Mouse (Mus musculus): ENCODE results near the gene Gm4791. TPM values are rescaled to one million over a fixed set of nuclear protein-coding genes. Genes with fewer than 3 reads are reported as not detected.

Gm4791 gene
- total and polyA plus RNA-seq, 3 experiments = not detected

DNA sequence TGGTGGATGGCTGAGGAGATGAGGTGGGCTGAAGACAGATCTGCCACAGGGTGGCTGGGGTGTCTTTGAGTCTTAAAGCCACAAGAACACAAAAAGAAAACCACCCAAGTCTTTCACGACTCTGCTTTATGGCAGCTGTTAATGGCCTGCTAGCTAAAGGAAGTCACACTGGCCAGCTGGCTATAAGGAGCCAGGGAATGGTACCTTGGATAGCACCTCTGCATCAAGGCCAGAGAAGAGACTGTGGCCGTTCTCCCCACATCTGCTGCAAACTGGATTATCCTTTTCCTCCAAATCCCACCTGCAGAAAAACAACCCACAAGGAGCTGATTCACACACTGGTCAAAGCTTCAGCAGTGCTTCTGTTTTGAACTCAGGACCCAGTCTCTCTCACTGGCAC is 18.4 kb upstream of the Gm4791 start:
- no peak for DNase-seq (ENCODE audit: low read depth, low spot score)

DNA sequence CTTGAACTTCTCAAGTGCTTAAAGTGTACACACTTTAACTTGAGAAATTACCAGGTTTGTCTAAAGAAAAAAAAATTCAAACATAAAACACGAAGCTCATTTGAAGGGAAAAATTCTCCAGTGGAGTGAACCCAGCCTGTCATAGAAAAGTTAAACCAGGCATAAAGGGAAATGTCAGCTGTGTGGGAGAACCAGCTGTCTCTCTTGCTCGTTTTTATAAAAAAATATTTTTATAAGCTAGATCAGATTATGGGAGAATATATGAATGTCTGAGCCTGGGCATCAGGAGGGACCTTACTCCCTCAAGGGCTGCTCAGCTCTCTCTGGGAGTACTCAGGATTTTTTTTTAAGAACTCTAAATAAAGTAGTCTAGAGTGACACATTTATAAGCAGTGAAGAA is 15.1 kb upstream of the Gm4791 start:
- Histone ChIP-seq H3K4me3 (ENCODE audit: control insufficient read depth in 1 of 2, insufficient read depth in 1 of 2, low read depth in 2 of 2, low read length in 2 of 2) (no peak overlapping the region), H3K27me3 (ENCODE audit: control insufficient read depth in 1 of 2, insufficient read depth in 2 of 2, low read length in 2 of 2) (no peaks in the 10 kb centered on the region), H3K79me2 (ENCODE audit: control insufficient read depth, insufficient read depth, low read length, poor library complexity) (no peaks in the 10 kb centered on the region), H3K4me1 (ENCODE audit: control insufficient read depth in 1 of 2, insufficient read depth in 2 of 2, low read length in 2 of 2) (no peaks in the 10 kb centered on the region), H3K36me3 (ENCODE audit: control insufficient read depth in 1 of 2, insufficient read depth in 2 of 2, low read length in 2 of 2) (no peaks in the 10 kb centered on the region), H3K9me3 (replicated peaks; ENCODE audit: insufficient read depth, low read length) (no peaks in the 10 kb centered on the region), H3K27ac (ENCODE audit: control insufficient read depth, low read depth, low read length) (no peak overlapping the region), H3K9ac (ENCODE audit: control insufficient read depth, low read depth, low read length, poor library complexity, severe bottlenecking) (no peak overlapping the region)
- TF ChIP-seq USF1 (IDR thresholded peaks at IDR 0.05; ENCODE audit: low read depth, low read length) (no peak), ETS1 (IDR thresholded peaks at IDR 0.05; ENCODE audit: low read depth, low read length) (no peak), MEF2A (IDR thresholded peaks at IDR 0.05; ENCODE audit: extremely low read depth, insufficient replicate concordance, low read depth, low read length, poor library complexity, severe bottlenecking) (no peak), TAL1 (IDR thresholded peaks at IDR 0.05; ENCODE audit: low read length) (no peak), GATA1 (IDR thresholded peaks at IDR 0.05; ENCODE audit: low read depth, low read length) (no peak), SIN3A (IDR thresholded peaks at IDR 0.05; ENCODE audit: low read length) (no peak), USF2 (IDR thresholded peaks at IDR 0.05; ENCODE audit: borderline replicate concordance in 1 of 2, insufficient read depth in 1 of 2, low read depth in 1 of 2, low read length in 2 of 2) (no peak), POLR2AphosphoS5 (IDR thresholded peaks at IDR 0.05; ENCODE audit: borderline replicate concordance, low read depth, low read length) (no peak)
- no peak for DNase-seq (ENCODE audit: low read depth, low spot score)

More for the DNA sequence above, 18.4 kb upstream of the Gm4791 start:
- Histone ChIP-seq H3K9ac (ENCODE audit: control insufficient read depth, low read depth, low read length, poor library complexity, severe bottlenecking) (no peak overlapping the region), H3K79me2 (ENCODE audit: control insufficient read depth, insufficient read depth, low read length, poor library complexity) (no peaks in the 10 kb centered on the region), H3K9me3 (replicated peaks; ENCODE audit: insufficient read depth, low read length) (no peaks in the 10 kb centered on the region), H3K27me3 (ENCODE audit: control insufficient read depth in 1 of 2, insufficient read depth in 2 of 2, low read length in 2 of 2) (no peaks in the 10 kb centered on the region), H3K27ac (ENCODE audit: control insufficient read depth, low read depth, low read length) (no peak overlapping the region), H3K36me3 (ENCODE audit: control insufficient read depth in 1 of 2, insufficient read depth in 2 of 2, low read length in 2 of 2) (no peaks in the 10 kb centered on the region), H3K4me3 (ENCODE audit: control insufficient read depth in 1 of 2, insufficient read depth in 1 of 2, low read depth in 2 of 2, low read length in 2 of 2) (no peak overlapping the region), H3K4me1 (ENCODE audit: control insufficient read depth in 1 of 2, insufficient read depth in 2 of 2, low read length in 2 of 2) (no peaks in the 10 kb centered on the region)
- no peak for TF ChIP-seq KAT2A (conservative IDR thresholded peaks at IDR 0.05; ENCODE audit: low read depth, low read length)
- TF ChIP-seq JUND (IDR thresholded peaks at IDR 0.05; ENCODE audit: low read depth, low read length) = no peak
- no peak for TF ChIP-seq ZNF384 (IDR thresholded peaks at IDR 0.05; ENCODE audit: low read depth, low read length)
- TF ChIP-seq MXI1 (IDR thresholded peaks at IDR 0.05; ENCODE audit: low read depth, low read length) = no peak
- TF ChIP-seq HCFC1 (IDR thresholded peaks at IDR 0.05; ENCODE audit: low read depth, low read length) = no peak
- no peak for TF ChIP-seq ZKSCAN1 (IDR thresholded peaks at IDR 0.05; ENCODE audit: low read depth, low read length)
- TF ChIP-seq POLR2A (IDR thresholded peaks at IDR 0.05; ENCODE audit: control insufficient read depth in 1 of 2, insufficient read depth in 1 of 2, low read depth in 1 of 2, low read length in 2 of 2, poor library complexity in 1 of 2) = no peak
- TF ChIP-seq CTCF (IDR thresholded peaks at IDR 0.05 in 2 of 3, conservative IDR thresholded peaks at IDR 0.05 in 1 of 3; ENCODE audit: control insufficient read depth in 1 of 3, insufficient read depth in 1 of 3, low read depth in 2 of 3, low read length in 3 of 3, poor library complexity in 1 of 3, severe bottlenecking in 1 of 3) = no peak
- no peak for TF ChIP-seq USF2 (IDR thresholded peaks at IDR 0.05; ENCODE audit: borderline replicate concordance in 1 of 2, insufficient read depth in 1 of 2, low read depth in 1 of 2, low read length in 2 of 2)
- no peak for TF ChIP-seq ELF1 (IDR thresholded peaks at IDR 0.05; ENCODE audit: low read depth, low read length)
- TF ChIP-seq CHD1 (IDR thresholded peaks at IDR 0.05; ENCODE audit: low read depth, low read length) = no peak
- TF ChIP-seq GABPA (IDR thresholded peaks at IDR 0.05; ENCODE audit: low read depth, low read length) = no peak
- no peak for TF ChIP-seq MAZ (IDR thresholded peaks at IDR 0.05; ENCODE audit: low read depth, low read length)

Data from MEL (cell line).